12 mouse cellular contexts compared by ENCODE assay signal in genomic region chr13:58045278-58045677, GRCm38 (mm10).
DNase-seq lines count a peak whose midpoint lies in the region; ATAC-seq and TF ChIP-seq lines count a peak whose summit lies in the region.
"Had no signal": no experiment of that assay in that cellular context is flagged by ENCODE, and none has a peak within 500 bp of the region (broad histone marks: within the 10 kb centered on the region; RNA-seq: fewer than 3 reads in every experiment).

No protein-coding gene starts in this region.

- intact Hi-C loops in heart, postnatal 36 days (cut with DNase I): no loop called here

- peak; percentile 46; the same call in 1 of the 2 replicates for TF ChIP-seq CTCF in hindbrain, postnatal 0 days (IDR thresholded peaks at IDR 0.05; ENCODE audit: low read depth)
- peak; percentile 27; the same call in 1 of the 2 replicates for TF ChIP-seq CTCF in lung, adult 2 months (IDR thresholded peaks at IDR 0.05; ENCODE audit: insufficient read depth, low read length)
- TF ChIP-seq CTCF in MEL (IDR thresholded peaks at IDR 0.05 in 2 of 3, conservative IDR thresholded peaks at IDR 0.05 in 1 of 3; ENCODE audit: control insufficient read depth in 1 of 3, insufficient read depth in 1 of 3, low read depth in 2 of 3, low read length in 3 of 3, poor library complexity in 1 of 3, severe bottlenecking in 1 of 3): peak in 2 of 3 experiments; percentile 3 to 18; a peak in 1 of 6 replicates

- H3K27ac ChIP-seq in hindbrain, postnatal 0 days: no peak overlapping the region
- H3K27ac ChIP-seq in hindbrain, embryonic 12.5 days: no peak overlapping the region
- no peak overlapping the region for H3K27ac ChIP-seq in MEL (ENCODE audit: control insufficient read depth, low read depth, low read length)
- H3K27ac ChIP-seq: hindbrain, embryonic 13.5 days; lung, embryonic 15.5 days; stomach, embryonic 15.5 days had no signal

- DNase-seq in hindbrain, postnatal 0 days (ENCODE audit: low spot score): no peak
- DNase-seq in lung, adult 2 months: no peak
- no peak for DNase-seq in lung, postnatal 10 days
- peak; percentile 10 for DNase-seq in MEL (ENCODE audit: low read depth, low spot score)
- DNase-seq in right cerebral cortex, postnatal 10 days (ENCODE audit: low spot score in 2 of 2): no peak
- no peak for DNase-seq in heart, postnatal 36 days
- DNase-seq: gastrocnemius, postnatal 36 days had no signal

- no peak for ATAC-seq in hindbrain, postnatal 0 days
- ATAC-seq in hindbrain, embryonic 12.5 days (ENCODE audit: low FRiP score): no peak
- ATAC-seq in megakaryocyte progenitor cell, adult 5-6 weeks (replicated peaks; ENCODE audit: poor library complexity): 0 out of 2 replicates have a peak, but pooled peaks have one; percentile 48

- H3K4me1 ChIP-seq in hindbrain, postnatal 0 days (ENCODE audit: insufficient read depth, low read length): no peaks in the 10 kb centered on the region
- H3K4me1 ChIP-seq in hindbrain, embryonic 12.5 days: no peaks in the 10 kb centered on the region
- H3K4me1 ChIP-seq in lung, adult 2 months (ENCODE audit: control insufficient read depth, insufficient read depth, low read length): no peaks in the 10 kb centered on the region
- H3K4me1 ChIP-seq in MEL (ENCODE audit: control insufficient read depth in 1 of 2, insufficient read depth in 2 of 2, low read length in 2 of 2): no peaks in the 10 kb centered on the region
- H3K4me1 ChIP-seq: hindbrain, embryonic 13.5 days; lung, embryonic 15.5 days; stomach, embryonic 15.5 days had no signal

- TF ChIP-seq RAD21 in MEL (IDR thresholded peaks at IDR 0.05; ENCODE audit: low read depth, low read length): no peak

- no peaks in the 10 kb centered on the region; the same call in 1 of the 2 replicates for H3K36me3 ChIP-seq in hindbrain, postnatal 0 days (ENCODE audit: insufficient read depth, low read length)
- H3K36me3 ChIP-seq in hindbrain, embryonic 12.5 days: peaks cover 8% of the 10 kb centered on the region; the same call in 1 of the 2 replicates
- no peaks in the 10 kb centered on the region for H3K36me3 ChIP-seq in MEL (ENCODE audit: control insufficient read depth in 1 of 2, insufficient read depth in 2 of 2, low read length in 2 of 2)
- H3K36me3 ChIP-seq: lung, embryonic 15.5 days; stomach, embryonic 15.5 days had no signal

- WGBS in hindbrain, postnatal 0 days: 49% methylated on average over 4 of the region's 4 CpGs
- WGBS in hindbrain, embryonic 12.5 days: 59% methylated on average over 4 of the region's 4 CpGs
- 57% methylated on average over 4 of the region's 4 CpGs for WGBS in lung, adult 2 months

- H3K4me3 ChIP-seq in hindbrain, postnatal 0 days (ENCODE audit: low read length): no peak overlapping the region
- H3K4me3 ChIP-seq in hindbrain, embryonic 12.5 days: no peak overlapping the region
- no peak overlapping the region for H3K4me3 ChIP-seq in lung, adult 2 months (replicated peaks; ENCODE audit: extremely low read depth, low read depth, low read length)
- no peak overlapping the region for H3K4me3 ChIP-seq in MEL (ENCODE audit: control insufficient read depth in 1 of 2, insufficient read depth in 1 of 2, low read depth in 2 of 2, low read length in 2 of 2)
- H3K4me3 ChIP-seq: hindbrain, embryonic 13.5 days; lung, embryonic 15.5 days; stomach, embryonic 15.5 days had no signal

- H3K9me3 ChIP-seq in hindbrain, postnatal 0 days (ENCODE audit: low read length): no peaks in the 10 kb centered on the region
- 0 out of 2 replicates have a peak, but pooled peaks cover 4% of the 10 kb centered on the region for H3K9me3 ChIP-seq in hindbrain, embryonic 12.5 days (replicated peaks)
- H3K9me3 ChIP-seq in MEL (replicated peaks; ENCODE audit: insufficient read depth, low read length): no peaks in the 10 kb centered on the region
- H3K9me3 ChIP-seq: lung, embryonic 15.5 days; stomach, embryonic 15.5 days had no signal

- H3K27me3 ChIP-seq in hindbrain, postnatal 0 days (ENCODE audit: insufficient read depth, low read length): no peaks in the 10 kb centered on the region
- no peaks in the 10 kb centered on the region for H3K27me3 ChIP-seq in hindbrain, embryonic 12.5 days
- no peaks in the 10 kb centered on the region for H3K27me3 ChIP-seq in MEL (ENCODE audit: control insufficient read depth in 1 of 2, insufficient read depth in 2 of 2, low read length in 2 of 2)
- H3K27me3 ChIP-seq: hindbrain, embryonic 13.5 days; lung, embryonic 15.5 days; stomach, embryonic 15.5 days had no signal

- no peaks in the 10 kb centered on the region for H3K79me2 ChIP-seq in MEL (ENCODE audit: control insufficient read depth, insufficient read depth, low read length, poor library complexity)

- H3K4me2 ChIP-seq in hindbrain, postnatal 0 days (ENCODE audit: low read depth, low read length): no peak overlapping the region
- H3K4me2 ChIP-seq in hindbrain, embryonic 12.5 days (replicated peaks): no peak overlapping the region
- H3K4me2 ChIP-seq: hindbrain, embryonic 13.5 days; lung, embryonic 15.5 days; stomach, embryonic 15.5 days had no signal

- no peak for TF ChIP-seq POLR2A in lung, adult 2 months (IDR thresholded peaks at IDR 0.05; ENCODE audit: borderline replicate concordance, extremely low read depth, low read depth, low read length)
- TF ChIP-seq POLR2A in MEL (IDR thresholded peaks at IDR 0.05; ENCODE audit: control insufficient read depth in 1 of 2, insufficient read depth in 1 of 2, low read depth in 1 of 2, low read length in 2 of 2, poor library complexity in 1 of 2): no peak

- no peak for TF ChIP-seq EP300 in MEL (IDR thresholded peaks at IDR 0.05; ENCODE audit: low read depth in 1 of 2, low read length in 2 of 2)

- H3K9ac ChIP-seq in hindbrain, postnatal 0 days (replicated peaks; ENCODE audit: low read length): no peak overlapping the region
- H3K9ac ChIP-seq in hindbrain, embryonic 12.5 days: no peak overlapping the region
- H3K9ac ChIP-seq in MEL (ENCODE audit: control insufficient read depth, low read depth, low read length, poor library complexity, severe bottlenecking): no peak overlapping the region
- H3K9ac ChIP-seq: hindbrain, embryonic 13.5 days; lung, embryonic 15.5 days; stomach, embryonic 15.5 days had no signal

TF ChIP-seq in MEL, 35 proteins besides CTCF, POLR2A, EP300 and RAD21:
- TF ChIP-seq MYC (IDR thresholded peaks at IDR 0.05; ENCODE audit: low read depth, low read length): no peak
